Mouse (Mus musculus) thymus, postnatal 0 days (tissue): ENCODE data around the gene Duxbl1. TPM values are rescaled to one million over a fixed set of nuclear protein-coding genes. Genes with fewer than 3 reads are reported as not detected.
"Not testable (repeated sequence)": the region's sequence is repeated elsewhere in the genome, so short reads cannot be mapped to it uniquely, and the experiment has no call there.

ENCODE experiments used
- DNase-seq: peaks from one replicate; pipeline ENCODE4 v3.0.0-alpha.2; 2015; ENCODE audit warnings: low spot score
- polyA plus RNA-seq: library from polyadenylated mRNA; unstranded; fragments of >200 nt; fragmentation: Nextera tagmentation; extraction: Ambion mirVana; gene quantifications from 2 replicates; pipeline ENCODE4 v1.2.1, GENCODE M21; 2015

Duxbl1 gene
- 0.24 and 0.34 TPM in 2 replicates for polyA plus RNA-seq

GRCm38 (mm10) chr14:25978371-25979241, at the start of gene Duxbl1:
Gene Duxbl1, plus strand, starts transcription at chr14:25978577.
- DNase-seq = not testable (repeated sequence)

DNA sequence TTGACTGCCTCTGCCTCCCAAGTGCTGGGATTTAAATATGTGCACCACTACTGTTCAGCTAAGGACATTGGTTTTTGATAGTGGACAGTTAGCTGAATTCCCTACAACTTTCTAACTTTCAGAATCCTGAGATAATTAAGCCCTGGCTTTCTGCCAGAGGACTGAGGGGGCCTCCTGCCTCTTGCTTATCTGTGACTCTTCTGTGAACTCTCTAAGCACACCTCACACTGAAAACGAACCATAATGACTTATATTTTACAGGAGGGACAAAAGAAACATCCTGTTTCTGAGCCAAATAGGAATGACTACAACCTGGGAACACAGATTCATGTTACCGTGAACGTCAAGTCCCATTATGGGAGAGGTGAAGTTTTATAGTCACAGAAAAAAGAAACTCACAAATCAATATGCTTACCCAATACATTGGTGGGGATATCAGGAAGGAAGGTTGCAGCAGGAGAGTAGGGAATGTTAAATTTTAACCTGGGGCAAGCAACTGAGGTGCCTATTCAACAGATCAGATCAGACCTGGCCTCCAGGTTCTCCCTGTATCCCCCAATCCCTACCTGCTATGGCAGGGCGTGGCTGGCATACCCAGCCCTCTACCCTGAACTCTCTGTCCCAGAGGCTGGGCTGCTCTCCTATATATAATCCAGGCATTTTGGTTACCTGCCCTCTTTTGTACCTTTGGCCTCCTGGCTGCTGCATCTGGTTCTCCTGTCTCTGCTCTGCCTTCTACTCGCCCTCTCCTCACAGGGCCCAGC, 41.3 kb upstream of the Duxbl1 start:
- DNase-seq = not testable (repeated sequence)

GRCm38 (mm10) chr14:25938004-25938403, 40.4 kb upstream of the Duxbl1 start, which contains the start of gene Cphx1:
Gene Cphx1, plus strand, starts transcription at chr14:25938304.
- not testable (repeated sequence) for DNase-seq

DNA sequence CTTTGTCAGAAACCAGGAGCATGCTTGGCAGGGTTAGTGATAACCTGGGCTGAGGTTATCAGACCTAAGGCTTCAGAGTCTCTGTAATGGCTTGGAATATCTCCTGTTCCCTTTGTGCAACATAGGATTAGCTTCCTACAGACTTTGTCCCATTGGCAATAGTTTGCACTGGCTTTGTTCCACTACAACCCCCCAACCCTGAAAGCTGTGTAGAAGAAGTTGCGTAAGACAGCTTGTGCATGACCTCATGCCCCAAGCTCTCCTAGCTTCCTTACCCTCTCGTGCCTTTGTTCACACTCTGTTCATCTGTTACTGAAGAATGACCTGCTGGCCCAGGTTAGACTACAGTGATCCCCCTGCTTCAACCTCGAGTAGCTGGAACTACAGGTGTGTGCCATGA, 20.5 kb upstream of the Duxbl1 start:
- DNase-seq = not testable (repeated sequence)

DNA sequence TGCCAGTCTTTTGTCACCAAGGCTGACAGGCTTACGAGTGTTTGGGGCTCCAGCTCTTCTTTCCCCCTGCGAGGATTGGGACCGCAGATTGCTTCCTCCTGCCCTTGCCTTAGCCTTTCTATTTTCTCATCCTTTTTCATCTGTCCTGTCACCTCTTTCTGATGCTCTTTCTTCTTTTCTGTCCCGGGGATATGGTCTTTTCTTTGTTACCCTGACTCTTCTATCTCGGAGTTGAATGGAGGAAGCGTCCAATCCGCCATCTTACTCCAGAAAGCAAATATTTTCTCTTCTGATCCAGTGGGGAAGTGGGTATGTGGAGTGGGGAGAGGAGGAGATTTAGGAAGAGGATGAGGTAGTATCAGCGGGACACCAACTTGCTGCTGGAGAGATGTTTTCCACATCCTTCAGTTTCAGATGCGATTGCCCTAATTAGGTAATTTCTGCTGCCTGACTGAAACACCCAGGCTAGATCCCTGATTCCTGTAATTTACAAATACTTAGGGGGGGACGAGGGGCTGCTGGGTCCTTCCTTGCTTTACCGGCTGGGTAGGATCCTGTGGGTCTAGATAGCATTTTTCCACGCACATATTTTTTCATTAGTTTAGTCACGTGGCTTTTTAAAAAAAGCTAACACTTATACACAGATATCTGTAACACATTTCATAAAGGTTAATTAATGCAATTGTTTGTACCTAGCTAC, 1.0 kb downstream of the Duxbl1 start:
- DNase-seq = not testable (repeated sequence)

GRCm38 (mm10) chr14:25981880-25982279, 3.5 kb downstream of the Duxbl1 start:
- not testable (repeated sequence) for DNase-seq

DNA sequence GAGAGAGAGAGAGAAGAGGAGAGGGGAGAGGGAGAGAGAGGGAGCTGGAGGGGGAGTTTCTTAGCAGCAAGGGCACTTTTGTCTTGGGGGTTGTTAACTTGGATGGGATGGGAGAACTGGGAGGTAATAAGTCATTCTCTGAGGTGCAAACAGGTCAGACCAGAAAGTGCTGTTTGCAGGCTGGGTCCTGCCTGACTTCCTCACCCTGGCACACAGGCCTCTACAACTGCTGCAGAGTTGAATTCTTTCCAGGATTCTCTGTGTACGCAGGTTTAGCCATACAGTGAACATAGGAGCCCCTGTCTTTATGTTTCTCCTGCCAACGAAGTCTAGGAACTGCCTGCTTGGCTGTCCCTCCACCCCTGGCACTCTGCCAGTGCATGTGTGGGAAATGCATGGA, 29.1 kb downstream of the Duxbl1 start:
- not testable (repeated sequence) for DNase-seq

GRCm38 (mm10) chr14:26016414-26016813, 38.0 kb downstream of the Duxbl1 start:
- DNase-seq = not testable (repeated sequence)

DNA sequence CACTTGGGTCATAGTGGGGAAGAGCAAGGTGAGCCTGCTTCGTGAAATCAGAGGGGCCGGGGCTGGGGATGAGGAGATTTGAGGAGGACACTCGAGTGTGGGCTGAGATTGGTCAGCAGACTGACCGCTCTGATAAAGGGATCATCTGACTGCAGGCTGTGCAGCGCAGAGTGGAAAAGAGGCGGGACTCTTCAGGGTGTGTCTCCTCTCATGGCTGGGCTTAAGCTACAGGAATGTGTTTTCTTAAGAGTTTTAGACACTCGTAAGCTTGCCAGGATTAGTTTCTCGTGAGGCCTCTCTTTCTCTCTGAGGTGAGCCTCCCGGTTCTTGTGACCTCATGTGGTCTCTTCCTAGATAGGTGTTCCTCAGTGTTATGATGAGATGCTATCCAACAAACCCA, 43.2 kb downstream of the Duxbl1 start:
- DNase-seq = not testable (repeated sequence)

GRCm38 (mm10) chr14:26022831-26023230, 44.5 kb downstream of the Duxbl1 start:
- not testable (repeated sequence) for DNase-seq

GRCm38 (mm10) chr14:26025653-26026052, 47.3 kb downstream of the Duxbl1 start:
- not testable (repeated sequence) for DNase-seq

DNA sequence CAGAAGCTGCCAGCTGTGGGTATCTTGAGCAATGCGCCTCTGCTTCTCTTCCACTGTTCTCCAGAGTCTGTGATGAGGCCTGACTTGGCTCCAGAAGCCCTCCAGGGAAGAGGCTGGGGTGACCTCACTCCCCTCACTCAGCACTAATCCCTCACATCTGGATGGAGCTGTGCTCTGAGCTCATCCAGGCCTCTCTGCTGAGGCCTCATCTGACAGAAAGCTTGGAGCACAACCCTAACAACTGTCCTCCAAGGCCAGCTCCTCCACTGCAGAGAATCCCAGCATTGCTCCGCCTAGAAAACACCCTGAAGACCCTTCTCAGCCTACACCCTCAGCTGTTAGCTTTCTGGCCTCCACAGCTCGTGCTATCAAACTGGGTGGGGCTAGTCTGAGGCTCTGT, 56.0 kb downstream of the Duxbl1 start:
- not testable (repeated sequence) for DNase-seq

DNA sequence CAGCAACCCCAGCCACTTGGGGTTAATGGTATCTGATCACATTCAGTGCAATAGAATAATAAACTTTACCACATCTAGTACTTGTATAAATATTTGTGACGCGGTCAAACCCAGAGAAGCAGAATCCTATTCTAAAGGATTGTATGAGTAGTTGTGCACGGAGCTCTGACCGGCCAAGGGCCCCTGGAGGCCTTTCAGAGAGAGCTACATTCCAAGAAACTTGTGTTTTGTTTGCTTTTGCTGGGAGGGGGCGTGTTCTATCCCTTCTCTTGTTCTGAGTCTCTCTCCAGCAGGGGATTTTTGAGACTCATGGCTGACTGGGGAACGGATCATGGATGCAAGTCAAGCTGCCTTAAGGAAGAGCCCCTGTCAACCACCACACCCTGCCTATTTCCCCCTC, 57.1 kb downstream of the Duxbl1 start:
- DNase-seq = not testable (repeated sequence)

Other genes with a start within 250 kb of the Duxbl1 start
- 7.6 and 9.0 TPM in 2 replicates for gene Zcchc24, start 209.5 kb upstream of the Duxbl1 start, polyA plus RNA-seq
- gene Anxa11, start 136.4 kb upstream of the Duxbl1 start, polyA plus RNA-seq = 48.4 and 49.0 TPM in 2 replicates
- gene Plac9a, start 75.5 kb upstream of the Duxbl1 start, polyA plus RNA-seq = not detected in 2 replicates
- 0.72 and 1.8 TPM in 2 replicates for gene Tmem254a, start 50.9 kb upstream of the Duxbl1 start, polyA plus RNA-seq
- not detected in 2 replicates for gene Cphx1, start 40.3 kb upstream of the Duxbl1 start, polyA plus RNA-seq
- 13.4 and 19.4 TPM in 2 replicates for gene Gm9780, start 64.1 kb downstream of the Duxbl1 start, polyA plus RNA-seq
- 26.7 and 29.1 TPM in 2 replicates for gene Tmem254c, start 88.8 kb downstream of the Duxbl1 start, polyA plus RNA-seq
- not detected in 2 replicates for gene Cphx2, start 102.9 kb downstream of the Duxbl1 start, polyA plus RNA-seq
- not detected in 2 replicates for gene Cphx3, start 103.7 kb downstream of the Duxbl1 start, polyA plus RNA-seq
- gene Duxbl2, start 139.8 kb downstream of the Duxbl1 start, polyA plus RNA-seq = not detected in 2 replicates
- gene Plac9b, start 203.9 kb downstream of the Duxbl1 start, polyA plus RNA-seq = 14.2 and 16.5 TPM in 2 replicates
- 16.1 and 19.9 TPM in 2 replicates for gene Tmem254b, start 228.5 kb downstream of the Duxbl1 start, polyA plus RNA-seq